Mouse (Mus musculus) CD4-positive, CD25-positive, alpha-beta regulatory T cell (primary cell): Measurements from ENCODE around the gene Rgs17. TPM values are rescaled to one million over a fixed set of nuclear protein-coding genes. Genes with fewer than 3 reads are reported as not detected.

Source experiments
- polyA plus RNA-seq: library from polyadenylated mRNA; unstranded; fragments of 100-300 nt; shearing (Covaris generic); gene quantifications from one replicate; pipeline ENCODE4 v1.2.1, GENCODE M21; 2017

The Rgs17 gene
- 0.11 TPM for polyA plus RNA-seq

DNA sequence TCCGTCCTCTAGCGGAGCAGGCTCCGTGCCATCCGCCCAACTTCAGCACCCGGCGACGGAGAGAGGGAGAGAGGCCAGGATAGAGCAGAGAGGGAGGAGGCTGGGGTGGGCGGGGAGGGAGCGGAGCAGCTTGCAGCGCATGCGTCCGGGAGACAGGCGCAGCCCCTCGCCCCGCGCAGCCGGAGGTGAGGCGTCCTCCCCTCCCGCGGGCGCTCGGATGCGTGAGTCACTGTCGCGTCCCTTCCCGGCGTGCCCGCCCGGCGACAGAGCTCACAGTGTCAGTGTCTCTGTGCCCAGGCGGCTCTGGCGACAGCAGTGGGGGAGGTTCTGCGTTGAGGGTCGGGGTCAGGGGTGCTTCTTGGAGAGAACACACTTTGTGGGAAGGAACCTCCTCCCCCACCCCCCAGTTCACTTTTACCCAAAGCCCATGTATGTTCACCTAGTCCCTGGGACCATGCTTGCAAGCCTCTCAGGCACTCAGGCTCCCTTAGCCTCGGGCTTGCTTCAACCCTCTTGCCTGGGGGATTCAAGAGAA is at the start of gene Rgs17:
Gene Rgs17 (minus strand): TSS at position 107 of the 535 bp plus-strand sequence.

GRCm38 (mm10) chr10:5823740-5824491 is 98.3 kb downstream of the Rgs17 start, which contains the start of gene Mtrf1l:
Mtrf1l (minus strand) TSS chr10:5823910.

GRCm38 (mm10) chr10:5805243-5805730 is 116.9 kb downstream of the Rgs17 start, which contains the start of gene Fbxo5:
Fbxo5 (minus strand) TSS chr10:5805600.

Other genes starting within 250 kb of the Rgs17 start
- 19.3 TPM for gene Fbxo5, start 116.8 kb downstream of the Rgs17 start, polyA plus RNA-seq
- 22.2 TPM for gene Mtrf1l, start 98.5 kb downstream of the Rgs17 start, polyA plus RNA-seq